Mouse (Mus musculus) forebrain, embryonic 16.5 days (tissue): ENCODE results near the gene Wdr38. TPM values are rescaled to one million over a fixed set of nuclear protein-coding genes. Genes with fewer than 3 reads are reported as not detected.
"Not testable (repeated sequence)": the region's sequence is repeated elsewhere in the genome, so short reads cannot be mapped to it uniquely, and the experiment has no call there.

ENCODE experiments used
- ATAC-seq: fragments of 200-750 bp; cut with Nextera tagmentation; 2 replicates; pipeline ENCODE4 v1.8.0; 2017; ENCODE audit warnings: mild to moderate bottlenecking, moderate library complexity
- H3K27ac ChIP-seq: fragments of 300-500 bp; sonication (generic); 2 replicates; pipeline ENCODE4 v1.5.1; 2014; ENCODE audit warnings: low read length, control low read depth
- H3K27me3 ChIP-seq: fragments of 300-500 bp; sonication (generic); replicated peaks from 2 replicates; pipeline ENCODE4 v1.6.1; 2014; ENCODE audit warnings: low read length; ENCODE audit not compliant: control insufficient read depth, insufficient read depth
- H3K36me3 ChIP-seq: fragments of 300-500 bp; sonication (generic); 2 replicates; pipeline ENCODE4 v1.6.1; 2014; ENCODE audit not compliant: control insufficient read depth, insufficient read depth
- H3K4me1 ChIP-seq: fragments of 300-500 bp; sonication (generic); replicated peaks from 2 replicates; pipeline ENCODE4 v1.6.1; 2014; ENCODE audit warnings: low read length; ENCODE audit not compliant: control insufficient read depth, insufficient read depth
- H3K4me2 ChIP-seq: fragments of 300-500 bp; sonication (generic); 2 replicates; pipeline ENCODE4 v1.6.1; 2014; ENCODE audit warnings: mild to moderate bottlenecking, low read length, control low read depth
- H3K4me3 ChIP-seq: fragments of 300-500 bp; sonication (generic); replicated peaks from 2 replicates; pipeline ENCODE4 v1.5.1; 2014; ENCODE audit warnings: mild to moderate bottlenecking, low read length, control low read depth
- H3K9ac ChIP-seq: fragments of 300-500 bp; sonication (generic); replicated peaks from 2 replicates; pipeline ENCODE4 v1.6.1; 2014; ENCODE audit warnings: low read depth, low read length, control low read depth
- H3K9me3 ChIP-seq: fragments of 300-500 bp; sonication (generic); 2 replicates; pipeline ENCODE4 v1.6.1; 2016; ENCODE audit warnings: low read length; ENCODE audit not compliant: control insufficient read depth
- WGBS: fragments of 180-500 bp; shearing (Covaris S2); extraction: QIAGEN DNeasy Blood & Tissue Kit; methylation state at CpG from one replicate; pipeline ENCODE4 v1.1.7; 2014; 5-methylcytosine and 5-hydroxymethylcytosine counted together
- polyA plus RNA-seq: library from polyadenylated mRNA; unstranded; fragments of >200 nt; fragmentation: Nextera tagmentation; extraction: Ambion mirVana; gene quantifications from 2 replicates; pipeline ENCODE4 v1.2.1, GENCODE M21; 2015

The Wdr38 gene
- polyA plus RNA-seq, 1 experiment from 2014 or later: 2.3 TPM

GRCm38 (mm10) chr2:39003512-39003911 is 6.2 kb downstream of the Wdr38 start:
- Histone ChIP-seq H3K4me1 (peaks cover 33% of the 10 kb centered on the region), H3K9ac (no peak overlapping the region), H3K27me3 (no peaks in the 10 kb centered on the region), H3K4me3 (peak overlapping the region; percentile 92), H3K36me3 (peaks cover 18% of the 10 kb centered on the region), H3K4me2 (peak overlapping the region; percentile 83), H3K27ac (no peak overlapping the region), H3K9me3 (no peaks in the 10 kb centered on the region)
- no peak for ATAC-seq
- 75% methylated on average over 5 of the region's 5 CpGs for WGBS

- no peak for ATAC-seq
- Histone ChIP-seq H3K4me3 (peak overlapping the region; percentile 92), H3K27me3 (no peaks in the 10 kb centered on the region), H3K4me2 (peak overlapping the region; percentile 83), H3K9me3 (no peaks in the 10 kb centered on the region), H3K36me3 (peaks cover 18% of the 10 kb centered on the region), H3K27ac (peak overlapping the region; percentile 75), H3K4me1 (peaks cover 41% of the 10 kb centered on the region), H3K9ac (peak overlapping the region; percentile 82)
- WGBS: under 1% methylated on average over 11 of the region's 11 CpGs
Observed at GRCm38 (mm10) chr2:39004372-39004771, 7.1 kb downstream of the Wdr38 start.

GRCm38 (mm10) chr2:39004880-39005435 is 7.7 kb downstream of the Wdr38 start, which contains the start of gene Arpc5l:
TSS of gene Arpc5l (plus strand) at chr2:39005348.
- Histone ChIP-seq H3K9me3 (no peaks in the 10 kb centered on the region), H3K4me3 (peak within 1 kb of the TSS; percentile 92), H3K27ac (peak within 1 kb of the TSS; percentile 78), H3K27me3 (no peaks in the 10 kb centered on the region), H3K36me3 (peaks cover 13% of the 10 kb centered on the region), H3K4me1 (peaks cover 46% of the 10 kb centered on the region), H3K9ac (peak within 1 kb of the TSS; percentile 82), H3K4me2 (peak within 1 kb of the TSS; percentile 83)
- ATAC-seq: peak; percentile 89
- WGBS: under 1% methylated on average over 58 of the region's 58 CpGs

GRCm38 (mm10) chr2:39005574-39006079 is 8.4 kb downstream of the Wdr38 start, which contains the start of gene Rpl35:
TSS of gene Rpl35 (minus strand) at chr2:39005624.
- Histone ChIP-seq H3K27me3 (no peaks in the 10 kb centered on the region), H3K4me2 (peak within 1 kb of the TSS; percentile 83), H3K4me3 (peak within 1 kb of the TSS; percentile 92), H3K4me1 (peaks cover 49% of the 10 kb centered on the region), H3K9me3 (no peaks in the 10 kb centered on the region), H3K9ac (peak within 1 kb of the TSS; percentile 82), H3K27ac (peak within 1 kb of the TSS; percentile 78), H3K36me3 (peaks cover 7% of the 10 kb centered on the region; the same call in 1 of the 2 replicates)
- no peak for ATAC-seq
- WGBS: 15% methylated on average over 15 of the region's 15 CpGs

- 0 out of 2 replicates have a peak overlapping the region, but pooled peaks have one; percentile 5 for H3K9ac ChIP-seq
- peak overlapping the region; percentile 83 for H3K4me2 ChIP-seq
- 87% methylated on average over 14 of the region's 14 CpGs for WGBS
- no peaks in the 10 kb centered on the region for H3K27me3 ChIP-seq
- peak overlapping the region; percentile 92; the same call in 1 of the 2 replicates for H3K4me3 ChIP-seq
- no peak for ATAC-seq
- H3K27ac ChIP-seq: no peak overlapping the region
- H3K4me1 ChIP-seq: peaks cover 54% of the 10 kb centered on the region
- peaks cover under 1% of the 10 kb centered on the region; the same call in 1 of the 2 replicates for H3K36me3 ChIP-seq
- no peaks in the 10 kb centered on the region for H3K9me3 ChIP-seq
Observed at GRCm38 (mm10) chr2:39006149-39006730, 9.0 kb downstream of the Wdr38 start.

- under 1% methylated on average over 44 of the region's 44 CpGs for WGBS
- peak overlapping the region; percentile 90 for H3K4me2 ChIP-seq
- ATAC-seq: peak; percentile 89
- no peaks in the 10 kb centered on the region for H3K27me3 ChIP-seq
- H3K9me3 ChIP-seq: no peaks in the 10 kb centered on the region
- peak overlapping the region; percentile 93 for H3K27ac ChIP-seq
- H3K4me1 ChIP-seq: peaks cover 50% of the 10 kb centered on the region
- peaks cover 2% of the 10 kb centered on the region for H3K36me3 ChIP-seq
- peak overlapping the region; percentile 95 for H3K9ac ChIP-seq
- peak overlapping the region; percentile 67 for H3K4me3 ChIP-seq
Observed at GRCm38 (mm10) chr2:39007865-39008264, 10.6 kb downstream of the Wdr38 start.

GRCm38 (mm10) chr2:39008350-39008851 is 11.1 kb downstream of the Wdr38 start:
- H3K36me3 ChIP-seq: peaks cover 6% of the 10 kb centered on the region
- H3K4me1 ChIP-seq: peaks cover 45% of the 10 kb centered on the region
- peak overlapping the region; percentile 67 for H3K4me3 ChIP-seq
- peak overlapping the region; percentile 95 for H3K9ac ChIP-seq
- no peaks in the 10 kb centered on the region for H3K9me3 ChIP-seq
- peak; percentile 39 for ATAC-seq
- no peaks in the 10 kb centered on the region for H3K27me3 ChIP-seq
- H3K4me2 ChIP-seq: peak overlapping the region; percentile 74
- under 1% methylated on average over 25 of the region's 25 CpGs for WGBS
- H3K27ac ChIP-seq: peak overlapping the region; percentile 83

GRCm38 (mm10) chr2:39008954-39009365 is 11.7 kb downstream of the Wdr38 start:
- Histone ChIP-seq H3K9ac (peak overlapping the region; percentile 95), H3K27ac (no peak overlapping the region), H3K4me2 (peak overlapping the region; percentile 74), H3K36me3 (peaks cover 6% of the 10 kb centered on the region), H3K4me1 (peaks cover 39% of the 10 kb centered on the region), H3K9me3 (no peaks in the 10 kb centered on the region), H3K4me3 (peak overlapping the region; percentile 67), H3K27me3 (no peaks in the 10 kb centered on the region)
- ATAC-seq: no peak
- 34% methylated on average over 3 of the region's 3 CpGs for WGBS

GRCm38 (mm10) chr2:39010144-39010543 is 12.9 kb downstream of the Wdr38 start:
- not testable (repeated sequence) for H3K9me3 ChIP-seq, H3K27ac ChIP-seq, H3K4me2 ChIP-seq, H3K4me3 ChIP-seq, H3K9ac ChIP-seq, H3K27me3 ChIP-seq, ATAC-seq
- Histone ChIP-seq H3K36me3 (peaks cover 11% of the 10 kb centered on the region), H3K4me1 (peaks cover 36% of the 10 kb centered on the region)
- 97% methylated on average over 5 of the region's 5 CpGs for WGBS
